Mouse (Mus musculus) T-helper 2 cell (primary cell): ENCODE results near the gene Washc2.
"Not testable (repeated sequence)": the region's sequence is repeated elsewhere in the genome, so short reads cannot be mapped to it uniquely, and the experiment has no call there.

Experiments
- in situ Hi-C: fragments of 300-600 bp; cut with MboI, MseI; formaldehyde crosslinking; loops from one replicate; pipeline ENCODE4 v1.15.1; 2025; ENCODE audit warnings: high pct_unique_total_duplicates

Gene Washc2

DNA sequence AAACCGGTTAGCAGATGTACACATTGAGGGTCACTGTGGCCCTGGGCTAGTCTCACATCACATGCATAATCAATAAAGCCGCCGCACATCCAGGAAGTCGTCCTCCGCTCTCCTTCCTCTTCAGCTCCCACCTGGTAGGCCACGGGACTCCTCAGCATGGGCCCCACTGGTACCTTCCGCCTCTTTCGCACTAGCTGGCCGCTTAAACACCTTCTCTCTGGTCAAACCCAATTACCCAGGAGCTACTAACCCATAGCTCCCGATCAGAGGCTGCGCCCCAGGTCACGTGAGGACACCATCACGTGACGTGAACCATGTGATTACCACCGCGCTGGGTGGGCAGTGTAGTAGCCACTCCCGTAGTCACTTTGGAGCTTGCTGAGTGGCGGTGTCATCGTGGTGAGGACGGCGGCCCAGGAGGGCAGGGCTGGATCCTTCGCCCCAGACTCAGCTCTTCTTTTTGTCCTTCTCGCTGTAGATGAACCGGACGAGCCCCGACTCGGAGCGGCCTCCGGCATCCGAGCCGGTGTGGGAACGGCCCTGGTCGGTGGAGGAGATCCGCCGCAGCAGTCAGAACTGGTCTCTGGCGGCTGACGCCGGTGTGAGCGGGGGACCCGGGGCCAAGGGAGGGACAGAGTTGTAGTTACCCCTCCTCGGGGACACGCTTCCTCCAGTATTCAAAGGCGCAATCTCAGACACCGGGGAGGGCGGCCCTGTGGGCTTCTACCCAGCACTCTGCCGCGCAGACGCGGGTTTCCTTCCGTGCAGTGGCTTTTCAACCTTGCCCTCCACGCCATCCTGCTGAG, at the start of gene Washc2:
TSS of gene Washc2 (plus strand) at position 310 of the 806 bp plus-strand sequence.
- in situ Hi-C loops, result no loop called here

DNA sequence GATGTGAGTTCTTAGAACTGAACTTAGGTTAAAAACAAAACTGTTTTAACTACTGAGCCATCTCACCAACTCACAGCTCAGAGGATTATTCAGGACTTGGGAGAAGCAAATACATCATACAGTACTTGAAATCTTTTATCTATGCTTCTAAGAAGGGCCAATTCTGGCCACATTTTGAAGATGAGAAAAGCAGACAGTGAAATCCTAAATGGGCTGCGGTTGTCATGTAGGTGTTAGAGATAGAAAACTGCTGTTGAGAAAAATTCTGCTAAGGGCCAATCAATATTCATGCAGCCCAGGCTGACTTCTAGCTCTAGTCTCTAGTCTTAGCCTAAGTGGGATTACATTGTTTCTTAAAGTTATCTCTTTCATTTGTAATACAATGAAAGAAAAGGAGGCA, 41.5 kb upstream of the Washc2 start:
- in situ Hi-C loops, result loop anchor here (25.0 kb wide), 1 partner anchor 1929 kb away; no protein-coding TSS in a partner anchor

DNA sequence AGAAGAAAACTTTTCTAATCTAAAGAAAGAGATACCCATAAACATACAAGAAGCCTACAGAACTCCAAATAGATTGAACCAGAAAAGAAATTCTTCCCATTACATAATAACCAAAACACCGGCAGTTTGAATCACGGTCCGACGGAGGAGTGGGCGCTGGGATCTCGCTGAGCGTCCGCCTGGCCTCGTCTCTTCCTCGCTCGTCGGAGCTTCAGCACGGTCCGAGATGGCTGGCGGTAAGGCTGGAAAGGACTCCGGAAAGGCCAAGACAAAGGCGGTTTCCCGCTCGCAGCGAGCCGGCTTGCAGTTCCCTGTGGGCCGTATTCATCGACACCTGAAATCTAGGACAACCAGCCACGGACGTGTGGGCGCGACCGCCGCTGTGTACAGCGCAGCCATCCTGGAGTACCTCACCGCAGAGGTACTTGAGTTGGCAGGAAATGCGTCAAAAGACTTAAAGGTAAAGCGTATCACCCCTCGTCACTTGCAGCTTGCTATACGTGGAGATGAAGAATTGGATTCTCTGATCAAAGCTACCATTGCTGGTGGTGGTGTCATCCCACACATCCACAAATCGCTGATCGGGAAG, 34.2 kb upstream of the Washc2 start:
- in situ Hi-C loops, result loop anchor here (25.0 kb wide), 1 partner anchor 1936 kb away; no protein-coding TSS in a partner anchor

DNA sequence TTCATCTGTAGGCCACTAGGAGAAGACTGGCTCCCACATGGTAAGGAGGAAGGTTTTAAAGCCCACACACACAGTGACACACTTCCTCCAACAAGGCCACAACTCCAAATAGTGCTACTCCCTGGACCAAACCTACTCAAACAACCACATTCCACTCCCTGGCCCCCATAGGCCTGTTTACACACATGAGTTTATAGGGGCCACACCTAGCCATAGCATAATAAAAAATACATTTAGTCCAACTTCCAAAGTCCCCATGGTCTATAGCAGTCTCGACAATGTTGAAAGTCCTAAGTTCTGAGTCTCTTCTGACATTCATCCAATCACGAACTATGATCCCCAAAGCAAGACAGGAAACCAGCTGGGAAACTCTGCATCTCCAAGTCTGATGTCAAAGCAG, 29.5 kb upstream of the Washc2 start:
- in situ Hi-C loops, result loop anchor here (25.0 kb wide), 1 partner anchor 1684 kb away; the partner anchor contains the start of gene Zfp239

DNA sequence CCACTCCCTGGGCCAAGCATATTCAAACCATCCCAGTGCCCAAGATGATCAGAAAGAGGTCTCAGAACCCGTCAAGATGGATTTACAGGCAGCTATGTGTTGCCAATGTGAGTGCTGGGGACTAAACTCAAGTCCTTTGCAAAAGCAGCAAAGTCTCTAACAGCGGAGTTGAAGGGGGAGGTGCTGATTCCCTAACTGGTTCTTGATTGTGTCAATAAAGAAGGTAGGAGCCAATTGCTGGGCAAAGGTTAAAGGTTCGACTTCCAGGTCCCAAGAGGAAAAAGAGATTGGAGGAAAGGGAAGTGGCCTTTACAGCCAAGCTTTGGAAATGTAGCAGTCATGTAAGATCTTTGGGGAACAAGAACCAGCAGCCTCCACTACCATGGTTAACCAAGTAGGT, 27.1 kb upstream of the Washc2 start:
- in situ Hi-C loops, result loop anchor here (25.0 kb wide), 1 partner anchor 1682 kb away; the partner anchor contains the start of gene Zfp239

DNA sequence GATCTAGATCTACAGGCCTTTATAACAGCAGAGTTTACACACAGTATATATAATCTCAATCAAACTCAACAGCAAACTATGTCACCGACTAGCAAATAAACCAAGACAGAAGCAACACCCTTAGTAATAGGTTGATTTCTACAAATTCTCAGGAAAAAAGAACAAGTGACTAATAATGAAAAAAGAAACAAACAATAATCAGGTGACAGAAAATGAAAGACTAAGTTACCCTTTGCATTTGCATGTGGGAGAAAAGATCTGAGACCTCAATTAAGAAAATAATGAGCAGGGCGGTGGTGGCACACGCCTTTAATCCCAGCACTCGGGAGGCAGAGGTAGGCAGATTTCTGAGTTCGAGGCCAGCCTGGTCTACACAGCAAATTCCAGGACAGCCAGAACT, 24.3 kb upstream of the Washc2 start:
- in situ Hi-C loops, result loop anchor here (25.0 kb wide), 1 partner anchor 1679 kb away; the partner anchor contains the start of gene Zfp239

DNA sequence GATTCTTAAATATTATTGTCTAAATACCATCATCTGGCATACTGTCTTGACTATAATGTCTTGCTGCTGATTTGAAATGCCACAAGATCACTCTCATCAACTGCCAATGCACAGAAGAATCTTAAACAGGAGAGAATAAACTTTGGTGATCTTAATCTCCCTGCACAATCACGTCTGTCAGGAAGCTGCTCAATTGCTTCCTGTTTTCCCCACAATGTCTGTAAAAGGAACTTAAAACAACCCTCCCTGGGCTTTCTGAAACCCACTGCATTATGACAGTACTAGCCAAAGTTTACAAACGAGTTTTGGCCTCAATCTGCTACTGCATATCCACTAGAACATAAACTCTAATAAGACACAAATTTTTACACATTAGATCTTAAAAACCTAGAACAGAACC, 21.4 kb upstream of the Washc2 start:
- in situ Hi-C loops, result loop anchor here (25.0 kb wide), 1 partner anchor 1676 kb away; the partner anchor contains the start of gene Zfp239

DNA sequence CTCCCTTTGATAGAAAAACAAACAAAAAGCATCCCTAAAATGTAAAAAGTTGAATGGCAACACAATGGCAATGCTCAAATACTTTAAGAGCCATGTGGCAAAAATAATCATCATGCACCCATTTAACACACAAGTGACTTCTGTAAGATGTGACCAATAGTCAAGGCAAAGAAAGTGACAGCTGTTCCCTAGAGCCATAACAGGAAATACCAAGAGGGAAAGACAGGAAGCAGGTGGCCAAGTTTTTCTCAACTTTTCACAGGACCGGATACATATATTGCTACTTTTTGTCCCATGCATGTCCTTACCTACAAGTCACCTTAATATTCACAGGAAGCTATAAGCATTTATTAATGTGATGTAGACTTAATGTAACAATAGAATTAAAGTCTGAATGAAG, 18.4 kb upstream of the Washc2 start:
- in situ Hi-C loops, result loop anchor here (25.0 kb wide), 1 partner anchor 1673 kb away; the partner anchor contains the start of gene Zfp239

DNA sequence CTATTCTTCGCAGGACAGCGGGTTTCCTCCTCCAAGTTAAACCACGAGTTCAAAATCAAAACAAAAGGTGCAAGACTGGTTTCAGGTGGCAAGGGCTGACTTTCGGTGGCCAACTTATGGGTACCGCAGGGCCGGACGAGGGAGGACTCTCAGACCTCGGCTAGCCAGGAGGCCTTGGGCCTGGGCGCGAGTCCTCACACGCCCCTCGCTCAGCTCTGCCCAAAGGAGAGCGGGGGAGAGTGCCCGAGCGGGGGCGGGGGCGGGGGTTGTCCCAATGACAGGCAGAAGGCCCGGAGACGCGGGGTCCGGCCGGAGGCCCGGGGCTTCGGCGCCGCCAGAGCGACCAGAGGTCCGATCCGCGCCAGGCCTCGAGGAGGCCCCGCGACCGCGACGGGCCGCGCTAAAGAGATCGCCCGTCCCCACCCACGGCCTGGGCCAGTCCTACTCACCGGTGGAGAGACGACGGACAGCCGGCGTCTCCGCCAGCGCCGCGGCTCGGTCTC, 15.0 kb upstream of the Washc2 start:
- in situ Hi-C loops, result loop anchor here (10.0 to 25.0 kb wide), 2 partner anchors 142 to 1669 kb away; partner anchors contain the start of genes March8 and Zfp239

DNA sequence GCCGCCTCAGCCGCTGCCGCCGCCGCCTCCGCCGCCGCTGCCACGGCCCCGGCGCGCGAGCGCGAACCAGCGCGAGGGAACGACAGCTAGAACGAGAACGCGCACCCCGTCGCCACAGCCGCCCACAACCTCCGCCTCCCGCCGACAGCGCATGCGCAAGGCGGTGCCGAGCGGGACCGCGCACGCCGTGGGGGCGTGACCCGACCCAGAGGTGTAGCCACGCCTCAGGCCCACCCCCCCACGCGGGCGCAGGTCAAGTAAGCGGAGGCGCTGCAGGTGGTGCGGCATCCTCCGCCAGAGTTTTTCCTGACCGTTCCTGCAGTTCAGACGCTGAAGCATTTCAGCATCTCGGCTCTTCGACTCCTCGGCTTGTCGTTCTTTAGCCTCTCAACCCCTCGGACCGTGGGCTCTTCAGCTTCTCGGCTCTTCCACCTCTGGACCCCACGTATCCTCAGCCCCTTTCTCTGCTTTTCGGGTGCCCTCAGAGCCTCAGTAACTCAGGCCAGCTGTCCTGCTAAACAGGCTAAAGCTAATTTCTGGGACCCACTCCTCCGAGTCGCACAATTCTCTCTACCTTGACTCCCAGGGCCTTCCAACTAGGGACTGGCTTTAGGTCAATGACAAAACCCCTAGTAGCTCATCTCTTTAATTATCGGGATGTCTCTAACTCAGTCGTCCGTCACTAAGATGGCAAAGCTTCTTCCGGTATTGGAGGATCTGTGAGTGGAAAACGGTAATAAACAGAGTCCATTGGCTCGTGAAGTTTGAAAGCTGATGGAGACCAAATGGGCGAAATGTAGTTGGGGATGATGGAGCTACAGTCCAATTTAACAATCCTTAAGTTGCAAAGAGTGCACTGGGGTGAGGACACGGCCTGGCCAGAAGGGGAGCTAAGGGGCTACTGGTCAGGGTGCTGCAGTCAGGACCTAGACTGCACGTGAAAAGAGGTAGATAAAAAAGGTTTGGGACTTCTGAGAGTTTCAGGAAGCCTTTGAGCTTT, 14.1 kb upstream of the Washc2 start, which contains the start of gene Tmcc1:
TSS of gene Tmcc1 (minus strand) at position 93 of the 1,000 bp plus-strand sequence.
- in situ Hi-C loops, result loop anchor here (10.0 to 25.0 kb wide), 2 partner anchors 141 to 1669 kb away; partner anchors contain the start of genes March8 and Zfp239

DNA sequence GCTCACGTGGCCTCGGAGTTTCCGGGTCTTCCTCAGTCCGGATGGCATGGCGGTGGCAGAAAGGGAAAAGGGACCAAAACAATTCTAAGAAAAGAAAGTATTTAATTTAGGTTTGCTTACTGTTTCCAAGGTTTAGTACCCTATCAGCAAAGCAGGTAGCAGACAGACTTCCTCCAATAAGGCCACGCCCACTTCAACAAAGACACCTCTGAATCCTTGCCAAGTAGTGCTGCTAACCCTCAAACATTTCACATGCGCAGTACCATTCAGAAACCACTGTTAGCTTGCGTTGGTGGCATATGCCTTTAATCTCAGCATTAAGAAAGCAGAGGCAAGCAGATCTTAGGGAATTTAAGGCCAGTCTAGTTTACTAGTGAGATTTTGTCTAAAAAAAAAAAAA, 12.0 kb upstream of the Washc2 start:
- in situ Hi-C loops, result loop anchor here (10.0 to 25.0 kb wide), 2 partner anchors 139 to 1666 kb away; partner anchors contain the start of genes March8 and Zfp239

DNA sequence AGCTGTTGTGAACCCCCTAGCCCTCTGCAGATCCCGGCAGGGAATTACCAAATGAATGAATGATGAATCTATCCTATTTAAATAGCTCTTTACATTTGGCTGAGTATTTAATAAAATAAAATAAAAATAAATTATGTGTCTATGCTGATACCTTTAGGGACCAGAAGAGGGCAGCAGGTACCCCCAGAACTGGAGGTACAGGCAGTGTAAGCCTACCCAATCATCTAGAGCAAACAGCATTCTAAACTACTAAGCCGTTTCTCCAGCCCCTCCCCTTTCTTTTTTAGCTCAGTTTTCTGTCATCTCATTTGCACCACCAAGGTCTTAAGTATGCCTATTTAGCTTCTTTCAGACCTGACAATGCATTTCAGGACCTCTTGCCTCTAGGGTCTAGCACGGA, 9.7 kb upstream of the Washc2 start:
- in situ Hi-C loops, result loop anchor here (10.0 to 25.0 kb wide), 2 partner anchors 137 to 1664 kb away; partner anchors contain the start of genes March8 and Zfp239

DNA sequence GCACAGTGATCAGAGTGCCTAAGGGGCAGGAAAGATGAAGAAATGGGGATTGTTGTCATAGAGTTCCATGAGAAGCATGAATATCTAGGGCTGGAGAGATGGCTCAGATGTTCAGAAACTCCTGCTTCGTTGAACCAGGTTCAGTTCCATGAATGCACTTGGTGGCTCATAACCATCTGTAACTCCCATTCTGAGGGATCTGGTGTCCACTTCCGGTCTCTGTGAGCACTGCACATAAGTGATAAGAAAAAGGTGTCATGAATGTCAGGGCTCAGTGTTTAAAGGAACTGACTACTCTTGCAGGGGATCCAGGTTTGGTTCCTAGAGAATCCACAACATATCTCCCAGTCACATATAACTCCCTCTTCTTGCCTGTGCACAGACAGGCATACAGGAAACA, 8.2 kb upstream of the Washc2 start:
- in situ Hi-C loops, result loop anchor here (10.0 to 25.0 kb wide), 2 partner anchors 135 to 1663 kb away; partner anchors contain the start of genes March8 and Zfp239

DNA sequence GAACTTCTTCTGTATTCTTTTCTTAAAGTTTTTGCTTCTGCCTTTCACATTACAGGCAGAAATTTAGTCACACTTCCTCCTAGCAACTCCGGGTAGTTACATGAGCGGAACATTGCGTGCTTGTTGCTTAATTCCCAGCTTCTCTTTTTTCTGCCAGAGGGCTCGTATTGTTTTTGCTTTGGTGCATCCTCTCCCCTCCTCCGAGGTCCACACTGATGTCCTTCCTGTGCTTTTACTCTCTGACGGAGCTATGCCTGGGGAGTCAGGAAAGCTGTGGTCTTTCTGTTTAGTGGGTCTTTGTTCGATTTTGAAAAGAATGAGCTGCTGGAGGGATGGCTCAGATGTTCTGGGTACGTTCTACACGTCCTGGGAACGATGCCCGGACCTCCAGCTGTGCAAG, 19.9 kb downstream of the Washc2 start:
- in situ Hi-C loops, result no loop called here

DNA sequence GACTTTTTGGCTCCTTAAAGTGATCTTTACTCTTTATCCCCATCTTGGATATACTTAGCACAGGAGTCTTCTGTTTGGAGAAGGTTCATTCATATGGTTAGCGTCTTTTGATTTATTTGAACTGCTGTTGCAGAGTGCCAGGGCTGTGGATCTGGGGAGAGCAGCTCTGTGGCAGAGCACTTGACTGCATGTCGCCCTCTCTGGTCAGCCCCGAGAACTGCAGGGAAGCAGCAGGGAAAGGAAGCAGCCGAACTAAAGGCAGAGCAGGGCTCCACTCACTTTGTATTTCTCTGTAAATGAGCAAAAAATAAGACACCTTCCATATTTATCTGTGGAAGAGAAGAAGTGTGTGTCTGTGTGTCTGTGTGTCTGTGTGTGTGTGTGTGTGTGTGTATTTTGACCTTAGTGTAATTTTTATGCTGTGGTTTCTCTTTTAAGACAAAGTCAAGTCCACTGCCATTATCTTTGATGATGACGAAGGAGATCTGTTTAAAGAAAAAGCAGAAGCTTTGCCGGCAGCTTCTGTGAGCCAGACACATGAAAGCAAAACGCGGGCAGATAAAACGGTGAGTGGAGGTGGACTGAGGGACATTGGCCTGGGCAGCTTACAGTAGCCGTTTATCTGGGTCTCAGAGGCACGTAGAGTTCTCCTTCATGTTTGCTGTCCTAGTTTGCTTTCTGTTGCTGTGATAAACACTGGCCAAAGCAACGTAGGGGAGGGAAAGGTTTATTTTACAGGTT, 21.1 kb downstream of the Washc2 start:
- in situ Hi-C loops, result no loop called here

DNA sequence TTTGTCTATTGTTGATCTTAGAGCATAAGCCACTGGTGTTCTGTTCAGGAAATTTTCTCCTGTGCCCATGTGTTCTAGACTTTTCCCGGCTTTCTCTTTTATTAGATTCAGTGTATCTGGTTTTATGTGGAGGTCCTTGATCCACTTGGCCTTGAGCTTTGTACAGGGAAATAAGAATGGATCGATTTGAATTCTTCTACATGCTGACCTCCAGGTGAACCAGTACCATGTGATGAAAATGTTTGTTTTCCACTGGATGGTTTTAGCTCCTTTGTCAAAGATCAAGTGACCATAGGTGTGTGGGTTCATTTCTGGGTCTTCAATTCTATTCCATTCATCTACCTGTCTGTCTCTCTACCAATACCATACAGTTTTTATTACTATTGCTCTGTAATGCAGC, 27.0 kb downstream of the Washc2 start:
- in situ Hi-C loops, result not testable (repeated sequence)

DNA sequence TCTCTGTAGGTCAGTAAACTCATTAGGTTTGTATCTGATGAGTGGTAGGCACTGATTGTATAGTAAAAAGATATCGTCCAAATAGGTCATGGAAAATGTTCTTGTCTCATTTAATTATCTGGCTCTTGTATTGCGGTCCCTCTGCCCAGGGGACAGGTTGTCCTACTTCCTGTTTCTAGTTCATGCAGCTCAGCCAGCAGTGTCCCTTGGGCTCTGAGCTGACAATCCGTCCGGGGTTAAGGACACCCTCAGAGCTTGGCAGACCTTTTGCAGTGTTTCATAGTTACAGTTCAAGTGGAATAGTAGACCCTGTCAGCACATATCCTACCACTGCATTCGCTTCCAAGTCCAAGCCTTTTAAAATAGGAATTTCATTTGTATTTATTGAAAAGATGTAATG, 27.5 kb downstream of the Washc2 start:
- in situ Hi-C loops, result no loop called here

DNA sequence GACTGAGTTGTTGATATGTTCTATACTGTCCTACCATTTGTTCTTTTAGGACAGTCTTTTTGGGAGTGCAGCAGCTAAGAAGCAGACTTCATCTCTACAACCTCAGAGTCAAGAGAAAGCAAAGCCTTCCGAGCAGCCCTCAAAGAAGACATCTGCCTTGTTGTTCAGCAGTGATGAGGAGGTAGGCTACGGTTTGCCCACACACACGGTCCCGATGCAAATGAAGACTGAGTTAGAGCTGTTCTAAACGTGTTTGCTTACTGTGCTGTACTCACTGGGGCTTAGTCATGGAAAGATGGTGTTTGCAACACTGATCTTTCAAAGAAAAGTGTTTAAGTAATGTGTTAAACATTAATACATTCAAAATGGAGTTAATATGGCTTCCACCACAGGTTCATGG, 30.2 kb downstream of the Washc2 start:
- in situ Hi-C loops, result no loop called here

DNA sequence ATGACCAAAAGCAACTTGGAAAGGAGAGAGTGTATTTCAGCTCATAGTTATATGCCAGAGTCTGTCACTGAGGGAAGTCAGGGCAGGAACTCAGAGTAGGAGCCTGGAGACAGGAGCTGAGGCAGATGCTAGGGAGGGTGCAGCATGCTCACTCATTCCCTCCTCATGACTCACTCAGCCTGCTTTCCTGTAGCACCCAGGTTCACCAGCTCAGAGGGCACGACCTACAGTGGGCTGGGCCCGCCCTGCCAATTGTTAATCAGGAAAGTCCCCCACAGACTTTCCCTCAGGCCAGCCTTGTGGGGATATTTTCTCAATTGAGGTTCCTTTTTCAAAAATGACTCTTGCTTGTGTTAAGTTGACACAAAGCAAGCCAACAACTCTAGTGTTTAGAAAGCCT, 32.5 kb downstream of the Washc2 start:
- in situ Hi-C loops, result no loop called here

DNA sequence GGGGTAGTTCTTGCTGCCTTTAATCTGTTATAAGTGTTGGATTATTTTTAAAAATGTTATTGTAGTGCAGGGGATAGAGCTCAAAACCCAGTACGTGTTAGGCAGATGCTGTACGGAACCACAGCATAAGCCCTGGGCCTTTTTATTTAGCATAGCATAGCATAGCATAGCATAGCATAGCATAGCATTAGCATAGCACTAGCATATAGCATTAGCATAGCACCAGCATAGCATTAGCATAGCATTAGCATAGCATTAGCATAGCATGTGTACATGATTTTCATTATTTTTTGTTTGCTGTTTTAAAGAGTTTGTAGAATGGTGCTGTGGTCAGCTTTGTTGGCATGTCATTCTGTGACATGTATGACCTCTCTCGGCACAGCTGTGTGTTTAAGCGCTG, 51.8 kb downstream of the Washc2 start:
- in situ Hi-C loops, result no loop called here
